Mouse (Mus musculus): ENCODE results near the gene Sema3g. TPM values are rescaled to one million over a fixed set of nuclear protein-coding genes. Genes with fewer than 3 reads are reported as not detected.

The Sema3g gene
- total RNA-seq, 2 experiments from 2014 or later = 13.5 to 15.7 TPM

DNA sequence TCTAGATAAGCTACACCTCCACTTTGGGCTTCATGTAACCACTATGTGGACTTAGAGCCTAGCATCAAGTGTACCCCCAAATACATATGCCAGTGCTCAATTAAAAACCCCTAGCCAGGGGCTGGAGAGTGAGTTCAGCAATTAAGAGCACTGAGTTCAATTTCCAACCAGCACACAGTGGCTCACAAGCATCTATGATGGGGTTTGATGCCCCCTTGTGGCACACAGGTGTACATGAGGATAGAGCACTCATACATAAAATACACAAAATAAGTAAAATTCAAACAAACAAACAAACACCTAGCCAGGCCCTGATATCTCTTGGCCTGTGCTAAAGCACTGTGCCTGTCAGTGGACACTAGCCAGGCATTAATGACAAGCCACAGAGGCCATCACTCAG is 21.7 kb upstream of the Sema3g start:
- no peak for DNase-seq

DNA sequence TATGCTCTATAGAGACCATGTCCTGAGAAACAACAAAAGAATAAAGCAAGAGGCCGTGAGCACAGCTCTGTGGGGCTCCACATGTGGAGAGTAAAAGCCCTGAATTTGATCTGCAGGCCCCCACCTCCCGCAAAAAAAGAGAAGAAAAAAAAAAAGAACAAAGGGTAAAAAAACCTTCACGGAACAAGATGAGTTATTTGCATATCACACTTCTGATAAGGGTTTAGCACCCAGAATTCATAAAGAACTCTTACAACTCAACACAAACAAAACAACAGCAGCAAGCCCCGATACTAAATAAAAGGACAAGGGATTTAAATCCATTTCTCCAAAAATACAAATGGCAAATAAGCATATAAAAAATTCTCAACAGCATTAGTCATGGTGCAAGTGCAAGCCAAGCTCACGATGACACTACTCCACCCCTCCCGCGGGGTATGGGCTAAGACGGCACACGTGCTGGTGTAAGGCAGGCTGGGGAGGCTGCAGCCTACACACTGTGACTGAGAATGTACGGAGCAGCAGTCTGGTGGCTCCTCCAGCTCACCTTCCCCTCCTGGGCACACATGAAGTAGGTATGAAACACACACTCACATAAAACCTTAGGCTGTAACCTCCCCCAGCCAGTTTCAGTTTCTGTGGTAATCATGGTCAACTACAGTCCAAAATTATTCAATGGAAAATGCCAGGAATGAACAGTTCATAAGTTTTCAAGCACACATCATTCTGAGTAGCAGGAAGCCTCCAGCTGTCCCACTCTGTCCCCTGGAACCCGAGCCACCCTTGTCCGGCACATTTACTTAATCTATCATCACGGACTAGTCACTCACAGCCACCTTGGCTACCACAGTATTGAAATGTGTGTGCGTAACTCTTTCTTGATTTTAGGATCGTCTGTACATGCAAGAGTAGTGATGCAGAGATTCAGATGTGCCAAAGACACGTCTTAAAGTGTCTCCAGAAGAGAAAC is 19.8 kb upstream of the Sema3g start:
- peak; percentile 68 to 70 for DNase-seq

- no peak for DNase-seq
These were observed 18.1 kb upstream of the Sema3g start for GRCm38 (mm10) chr14:31199599-31199998.

DNA sequence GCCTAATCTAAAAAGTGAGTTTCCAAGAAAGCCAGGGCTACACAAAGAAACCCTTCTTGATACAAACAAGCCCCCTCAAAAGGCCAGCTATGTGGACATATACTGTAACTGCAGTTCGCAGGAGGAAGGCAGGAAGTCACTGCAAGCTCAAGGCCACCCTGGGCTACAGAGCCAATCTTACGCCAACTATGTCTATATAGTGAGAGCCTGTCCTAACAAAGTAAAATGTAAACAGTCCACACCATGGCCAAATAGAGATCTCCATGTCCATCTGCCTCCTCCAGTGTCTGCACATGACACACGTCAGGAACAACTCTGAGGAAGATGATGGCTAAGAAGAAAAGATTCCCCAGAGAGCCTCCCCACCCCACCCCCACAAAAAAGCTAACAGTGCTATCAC is 17.6 kb upstream of the Sema3g start:
- no peak for DNase-seq

DNA sequence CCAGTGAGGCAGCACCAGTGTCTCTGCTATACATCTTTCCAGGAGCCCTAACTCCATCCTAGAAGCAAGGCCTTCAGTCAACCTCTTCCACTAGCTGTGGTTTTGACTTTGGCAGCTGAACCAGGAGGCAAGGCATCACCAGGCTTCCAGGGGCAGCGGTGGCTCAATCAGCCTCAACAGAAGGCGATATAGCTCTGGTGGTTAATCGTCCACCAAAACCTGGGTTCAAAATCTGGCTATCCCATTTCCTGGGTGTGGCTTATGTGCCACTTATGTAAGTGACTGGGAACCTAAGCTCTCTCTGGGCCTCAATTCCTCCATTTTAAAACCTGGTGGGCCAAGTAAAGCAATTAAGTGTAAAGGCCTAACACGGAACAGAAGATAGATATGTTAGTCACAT is 12.8 kb upstream of the Sema3g start:
- no peak for DNase-seq

- DNase-seq = no peak
These were observed 12.5 kb upstream of the Sema3g start for GRCm38 (mm10) chr14:31205244-31205561.

DNA sequence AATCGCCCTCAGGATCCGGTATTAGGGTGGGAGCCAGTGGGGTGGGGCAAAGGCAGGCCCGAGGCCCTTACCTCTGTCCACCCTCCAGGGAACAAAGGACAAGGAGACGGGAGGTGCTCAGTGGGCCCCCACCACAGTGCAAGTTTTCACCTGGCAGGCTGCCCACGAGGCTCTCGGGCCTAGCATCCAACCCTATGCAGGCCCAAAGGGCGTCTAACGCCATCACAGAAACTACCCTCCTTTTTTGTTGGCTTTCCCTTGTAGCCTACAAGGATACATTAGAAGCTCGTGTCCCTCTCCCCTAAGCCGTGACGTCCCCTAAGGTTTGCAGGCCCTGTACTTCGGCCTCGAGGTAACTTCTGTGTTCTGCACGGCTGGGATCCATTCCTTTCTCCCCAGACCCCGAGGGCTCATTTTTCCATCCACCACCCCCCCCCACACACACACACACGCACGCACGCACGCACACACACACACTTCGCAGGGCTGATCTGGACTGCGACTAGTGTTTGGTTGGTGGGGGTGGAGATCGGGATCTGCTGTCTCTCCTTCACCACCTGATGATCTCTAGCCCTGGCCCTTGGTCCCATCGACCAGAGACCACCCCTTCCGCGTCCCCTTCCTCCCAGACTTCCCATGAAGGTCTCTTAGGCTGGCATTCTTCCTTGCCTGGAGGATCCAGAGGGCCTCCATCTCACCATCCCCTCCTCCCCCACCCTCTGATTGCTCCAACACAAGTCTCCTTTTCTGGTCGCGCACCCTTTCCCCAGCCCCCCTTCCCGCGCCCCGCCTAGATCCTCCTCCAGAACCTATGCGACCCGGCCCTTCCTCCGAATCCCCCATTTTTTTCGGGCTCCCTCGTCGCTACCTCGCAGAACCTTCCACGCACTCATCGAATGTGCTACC is 11.8 kb upstream of the Sema3g start:
- peak; percentile 61 to 75 for DNase-seq

DNA sequence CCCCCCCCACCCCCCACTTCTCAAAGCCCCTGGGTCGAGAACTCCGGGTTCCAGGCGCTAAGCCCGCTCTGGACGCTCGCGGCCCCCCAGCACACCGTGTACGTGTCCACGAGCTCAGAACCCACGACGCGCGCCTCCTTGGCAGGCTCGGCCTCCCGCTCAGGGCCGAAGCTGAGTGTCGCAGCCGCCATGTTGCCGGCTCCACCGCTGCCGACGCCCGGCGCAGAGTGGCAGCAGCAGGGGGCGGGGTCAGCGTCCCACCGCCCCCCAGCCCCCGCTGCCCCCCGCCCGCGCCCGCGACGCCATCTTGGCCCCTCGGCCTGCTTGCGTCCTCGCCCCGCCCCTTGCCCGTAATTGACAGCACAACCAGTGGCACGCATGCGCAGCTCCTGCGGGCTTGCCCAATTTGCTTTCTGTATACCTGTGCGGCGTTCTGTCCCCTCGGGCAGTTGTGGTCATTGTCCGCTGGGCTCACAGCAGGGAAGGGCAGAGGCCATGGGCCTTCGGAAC is 11.1 kb upstream of the Sema3g start:
- DNase-seq = peak; percentile 96 to 98

- peak in 1 of 2 experiments; percentile 46 for DNase-seq
These were observed 10.4 kb upstream of the Sema3g start for GRCm38 (mm10) chr14:31207070-31207830.

- peak; percentile 66 to 75 for DNase-seq
These were observed 9.6 kb upstream of the Sema3g start, which contains the start of gene Tnnc1 for GRCm38 (mm10) chr14:31208084-31208483. Tnnc1 (plus strand) TSS chr14:31208312.

GRCm38 (mm10) chr14:31209133-31209557 is 8.5 kb upstream of the Sema3g start:
- peak; percentile 69 to 83 for DNase-seq

- no peak for DNase-seq
These were observed 5.8 kb upstream of the Sema3g start for GRCm38 (mm10) chr14:31211854-31212253.

- DNase-seq = no peak
These were observed 5.2 kb upstream of the Sema3g start for GRCm38 (mm10) chr14:31212499-31212898.

DNA sequence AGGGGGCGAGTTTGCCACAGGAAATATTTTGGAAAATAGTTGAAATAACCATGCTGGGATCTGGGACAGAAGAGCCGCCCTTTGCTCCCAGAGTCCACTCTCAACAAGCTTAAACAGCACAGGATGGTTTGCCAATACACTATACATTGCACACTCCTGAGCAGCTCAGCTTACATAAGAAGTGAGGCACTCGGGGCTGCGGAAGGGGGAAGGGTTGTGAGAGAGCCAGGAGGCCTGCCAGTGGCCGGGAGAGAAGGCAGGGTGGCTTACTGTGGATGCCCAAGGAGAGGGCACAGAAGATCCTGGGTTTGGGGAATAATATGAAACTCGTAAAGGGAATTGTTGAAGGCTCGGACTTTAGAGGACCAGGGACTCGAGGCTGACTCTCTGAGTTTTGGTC is 3.8 kb upstream of the Sema3g start:
- DNase-seq = no peak

GRCm38 (mm10) chr14:31214684-31215083 is 3.0 kb upstream of the Sema3g start:
- DNase-seq = no peak

DNA sequence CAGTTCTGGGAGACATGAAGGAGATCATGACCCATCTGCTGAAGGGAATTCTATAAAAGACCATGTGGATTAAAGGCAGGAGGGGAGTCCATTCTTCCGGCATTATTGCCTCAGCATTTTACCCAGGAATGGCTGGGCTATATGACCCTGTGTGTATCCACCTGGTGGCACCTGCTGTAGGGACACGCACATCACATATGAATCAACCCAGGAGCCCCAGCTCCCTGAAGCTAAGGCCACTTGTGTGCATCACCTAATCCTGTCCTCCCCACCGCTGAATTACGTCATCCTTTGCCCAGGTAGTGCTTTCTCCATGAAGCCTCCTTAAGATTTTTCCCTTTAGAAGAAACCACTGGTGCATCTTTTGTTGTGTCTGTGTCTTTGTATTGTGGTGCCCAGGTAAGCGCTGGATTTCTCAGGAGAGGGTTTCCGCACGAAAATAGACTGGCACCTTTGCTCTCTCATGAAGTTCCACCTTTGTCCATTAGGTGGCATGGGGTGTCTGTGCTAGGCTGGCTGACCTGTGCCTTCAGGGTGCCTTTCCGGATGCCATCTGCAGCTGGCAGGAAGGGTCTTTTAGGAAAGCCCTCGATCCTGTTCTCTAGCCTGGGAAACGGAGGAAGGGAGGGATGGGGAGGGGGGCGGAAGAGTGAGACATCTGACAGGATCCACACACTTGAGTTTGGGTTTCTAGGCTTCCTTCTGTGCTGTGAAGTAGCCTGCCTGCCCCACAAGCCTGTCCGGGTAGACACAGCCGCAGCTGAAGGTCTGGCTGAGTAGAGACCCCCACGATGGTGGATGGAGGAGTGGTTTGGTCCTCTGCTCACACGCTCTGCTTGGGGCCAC is 2.3 kb upstream of the Sema3g start:
- DNase-seq = peak; percentile 70 to 84

GRCm38 (mm10) chr14:31216846-31217245 is 814 bp upstream of the Sema3g start, which contains the start of gene Nisch:
Nisch (minus strand) TSS chr14:31216946.
- no peak for DNase-seq

- DNase-seq = peak in 1 of 2 experiments; percentile 59
These were observed 9.3 kb downstream of the Sema3g start for GRCm38 (mm10) chr14:31226978-31227377.

GRCm38 (mm10) chr14:31228234-31228633 is 10.6 kb downstream of the Sema3g start:
- DNase-seq = no peak

GRCm38 (mm10) chr14:31230442-31230841 is 12.8 kb downstream of the Sema3g start:
- DNase-seq = no peak
